Mouse (Mus musculus): Measurements from ENCODE around the gene Dusp14.
A peak's percentile ranks its signal among the peaks of the same experiment; 100 is the strongest.

The Dusp14 gene

DNA sequence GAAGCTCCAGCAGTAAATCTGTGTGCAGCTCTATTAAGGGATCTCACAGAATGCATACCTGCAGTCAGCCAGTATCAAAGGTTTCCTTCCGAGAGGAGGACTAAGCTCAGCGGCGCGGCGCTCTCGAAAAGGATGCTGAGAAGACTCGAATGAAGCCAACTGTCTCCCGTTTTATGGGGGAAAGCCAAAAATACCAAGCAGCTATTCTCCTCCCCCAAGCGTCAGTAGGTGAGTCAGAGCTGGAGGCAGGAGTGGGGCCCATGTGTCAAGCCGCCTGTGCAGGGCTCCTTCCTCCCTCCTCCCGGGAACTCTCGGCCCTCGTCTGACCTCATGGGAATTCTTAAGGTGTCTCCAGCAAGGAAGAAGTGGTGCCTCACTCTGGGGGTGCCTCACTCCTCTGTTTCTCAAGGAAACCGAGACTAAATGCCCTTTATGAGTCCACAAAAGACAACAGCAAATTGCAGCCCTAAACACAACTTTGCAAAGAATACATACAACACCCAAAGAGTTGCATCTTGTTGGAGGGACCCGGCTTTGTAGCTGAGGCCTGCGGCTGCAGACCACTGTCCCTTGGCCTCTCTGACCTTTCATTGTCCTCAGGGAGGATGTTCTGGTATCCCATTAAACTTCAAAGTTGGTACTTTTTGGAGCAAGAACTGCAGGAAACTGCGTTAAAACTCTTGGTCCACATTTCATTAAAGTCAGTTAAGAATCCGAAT, 2.0 kb downstream of the Dusp14 start:
- no peak for DNase-seq (ENCODE audit: low read depth in 1 of 2, low spot score in 2 of 2)

DNA sequence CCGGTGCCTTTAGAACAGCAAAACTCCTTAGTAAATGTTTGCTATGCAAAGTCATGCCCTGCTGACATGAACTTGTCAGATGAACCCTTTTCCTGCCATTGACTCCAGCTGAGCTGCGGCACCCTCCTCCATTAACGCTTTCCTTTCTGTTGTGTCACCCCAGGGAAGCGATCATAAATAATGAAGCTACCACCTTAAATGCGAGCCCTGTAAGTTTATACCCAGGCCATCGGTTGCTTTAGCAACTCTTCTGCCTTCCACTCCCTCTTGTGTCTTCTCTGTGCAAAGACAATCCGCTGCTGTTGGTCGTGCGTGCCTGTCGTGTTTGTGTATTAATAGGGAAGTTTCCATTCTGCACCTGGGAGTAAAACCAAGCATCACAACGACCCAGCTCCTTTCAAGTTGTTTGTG, 3.0 kb downstream of the Dusp14 start:
- DNase-seq (ENCODE audit: low read depth in 1 of 2, low spot score in 2 of 2), result no peak

DNA sequence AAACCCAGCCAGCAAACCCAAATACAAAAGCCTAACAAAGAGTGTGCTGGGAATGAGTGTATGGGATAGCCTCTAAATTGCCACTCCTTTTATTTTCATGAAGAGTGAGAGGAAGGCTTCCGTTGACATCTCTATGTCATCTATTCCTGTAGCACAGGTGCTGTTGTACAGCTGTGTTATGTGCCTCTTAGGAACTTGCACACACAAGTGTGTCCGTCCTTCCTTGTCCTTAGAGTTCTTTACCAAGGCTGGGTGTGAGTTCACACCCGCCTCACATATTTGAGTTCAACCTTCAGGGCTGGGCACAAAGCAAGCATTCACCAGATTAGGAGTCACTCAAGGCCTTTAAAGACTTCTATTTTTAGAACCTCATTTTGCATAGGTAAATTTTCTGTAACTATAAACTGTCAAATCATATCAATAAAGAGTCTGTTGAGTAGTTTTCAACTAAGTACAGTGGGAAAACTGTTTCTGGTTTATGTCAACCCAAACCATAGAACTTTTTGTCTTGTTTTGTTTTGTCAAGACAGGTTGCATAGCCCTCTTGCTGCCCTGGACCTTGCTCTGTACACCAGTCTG, 5.3 kb downstream of the Dusp14 start:
- no peak for DNase-seq (ENCODE audit: low read depth in 1 of 2, low spot score in 2 of 2)

DNA sequence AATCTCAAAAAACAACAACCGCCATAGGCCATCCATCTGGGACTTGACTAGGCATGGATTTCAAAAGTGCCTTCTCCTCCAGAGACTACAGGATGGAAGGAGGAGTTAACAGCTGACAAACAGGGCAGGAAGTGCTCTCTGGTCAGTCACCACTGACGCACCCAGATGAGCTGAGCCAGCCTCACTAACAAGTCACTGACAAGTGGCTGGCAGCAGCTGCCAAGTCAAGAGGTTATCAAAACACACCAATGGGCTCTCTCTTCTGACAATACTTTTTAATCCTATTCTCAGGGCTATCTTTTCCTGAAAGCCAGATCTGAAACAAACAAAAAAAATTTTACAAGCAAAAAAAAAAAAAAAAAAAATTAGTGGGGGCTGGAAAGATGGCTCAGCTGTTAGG, 6.3 kb downstream of the Dusp14 start:
- DNase-seq (ENCODE audit: low read depth in 1 of 2, low spot score in 2 of 2), result no peak

DNA sequence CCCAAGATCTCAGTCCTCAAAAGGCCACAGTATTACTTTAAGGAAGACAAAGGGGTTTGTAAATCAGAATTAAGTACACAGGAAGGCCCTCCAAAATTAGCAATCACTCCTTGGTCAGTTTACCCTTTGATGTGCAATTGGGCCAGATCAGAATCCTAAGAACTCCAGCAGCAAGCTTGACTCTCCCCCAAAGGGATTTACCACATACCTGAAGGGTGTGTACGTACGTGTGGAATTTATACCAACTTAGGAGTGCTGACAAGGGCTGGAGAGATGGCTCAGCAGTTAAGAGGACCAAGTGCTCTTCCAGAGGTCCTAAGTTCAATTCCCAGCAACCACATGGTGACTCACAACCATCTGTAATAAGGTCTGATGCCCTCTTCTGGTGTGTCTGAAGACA, 7.2 kb downstream of the Dusp14 start:
- no peak for DNase-seq (ENCODE audit: low read depth in 1 of 2, low spot score in 2 of 2)

DNA sequence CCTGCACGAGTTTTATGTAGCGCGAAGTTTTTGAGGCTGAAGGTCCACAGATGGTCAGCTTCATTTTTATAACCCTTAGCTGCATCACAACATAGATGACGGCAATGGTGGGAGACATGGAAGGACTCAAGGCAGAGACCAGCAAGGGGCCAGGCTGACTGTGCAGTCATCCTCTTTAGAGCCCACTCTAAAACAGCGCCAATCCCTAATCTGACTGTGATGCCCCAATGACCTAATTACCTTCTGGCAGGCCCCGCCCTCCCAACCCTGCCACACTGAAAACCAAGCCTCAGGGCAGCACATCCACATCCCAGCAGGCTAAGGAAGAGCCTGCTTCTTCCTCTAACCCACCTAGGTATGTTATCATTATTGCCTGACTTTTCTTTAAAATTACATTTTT, 8.4 kb downstream of the Dusp14 start:
- no peak for DNase-seq (ENCODE audit: low read depth in 1 of 2, low spot score in 2 of 2)

DNA sequence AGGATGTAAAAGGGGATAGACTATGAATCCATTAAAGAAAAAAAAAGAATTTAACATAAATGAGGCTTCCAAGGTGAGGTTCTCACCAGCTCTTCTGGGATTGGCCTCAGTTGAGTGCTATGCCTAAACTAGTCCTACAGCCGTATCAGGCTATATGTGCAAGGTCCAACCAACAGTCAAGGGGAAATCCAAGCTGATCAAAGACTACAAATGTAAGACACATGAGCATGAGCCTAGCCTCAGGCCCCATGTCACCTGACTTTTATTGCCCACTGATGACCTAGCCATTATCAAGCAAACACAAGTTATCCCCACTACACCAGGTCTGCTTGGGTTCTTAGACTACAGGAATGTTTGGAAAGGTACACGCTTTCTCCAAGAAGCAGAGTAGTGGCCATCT, 9.3 kb downstream of the Dusp14 start:
- no peak for DNase-seq (ENCODE audit: low read depth in 1 of 2, low spot score in 2 of 2)

DNA sequence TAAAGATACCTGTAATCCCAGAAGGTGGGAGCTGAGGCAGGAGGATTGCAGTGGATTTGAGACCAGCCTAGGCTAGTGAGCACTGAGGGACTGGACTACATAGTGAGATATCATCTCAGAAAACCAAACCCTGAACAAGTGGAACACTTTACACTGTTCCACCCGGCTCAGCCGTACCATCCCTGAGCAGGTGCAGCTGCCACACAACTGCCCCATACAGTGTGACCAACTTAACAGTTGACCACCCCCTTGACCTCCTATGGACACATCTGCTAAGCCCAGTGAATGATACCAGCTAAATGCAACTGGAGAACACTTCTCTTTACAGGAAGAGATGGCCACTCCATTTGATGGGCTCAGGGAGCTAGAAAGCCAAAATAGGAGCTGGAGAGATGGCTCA, 11.6 kb downstream of the Dusp14 start:
- DNase-seq (ENCODE audit: low read depth in 1 of 2, low spot score in 2 of 2), result no peak

DNA sequence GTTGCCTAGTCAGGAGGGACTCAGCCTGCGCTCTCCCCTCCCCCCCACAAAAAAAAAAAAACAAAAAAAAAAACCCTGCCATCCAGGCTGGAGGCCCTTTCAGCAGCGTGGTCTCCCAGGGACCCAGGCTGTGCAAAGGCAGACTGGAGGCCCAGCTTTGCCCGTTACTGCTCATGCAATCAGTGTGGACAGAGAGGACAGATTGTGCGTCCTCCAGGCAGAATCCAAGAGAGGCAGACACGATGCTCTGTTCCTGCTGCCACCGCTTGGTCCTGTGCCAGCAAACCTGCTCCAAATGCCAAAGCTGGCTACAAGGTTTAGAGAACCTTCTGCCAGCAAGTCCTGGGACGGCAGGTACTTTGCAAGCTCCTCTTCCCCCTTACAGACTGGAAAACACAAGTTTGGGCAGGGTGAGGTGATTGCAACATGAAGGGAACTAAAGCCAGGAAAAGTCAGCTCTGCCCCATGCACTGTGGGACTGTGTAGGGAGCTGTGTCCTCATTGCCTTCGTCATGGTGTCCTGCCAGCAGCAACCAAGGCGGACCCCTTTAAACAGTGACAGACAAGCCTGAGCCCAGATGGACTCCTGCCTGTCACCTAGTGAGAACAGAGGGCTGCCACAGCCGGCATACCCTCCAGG, 15.4 kb downstream of the Dusp14 start:
- no peak for DNase-seq (ENCODE audit: low read depth in 1 of 2, low spot score in 2 of 2)

DNA sequence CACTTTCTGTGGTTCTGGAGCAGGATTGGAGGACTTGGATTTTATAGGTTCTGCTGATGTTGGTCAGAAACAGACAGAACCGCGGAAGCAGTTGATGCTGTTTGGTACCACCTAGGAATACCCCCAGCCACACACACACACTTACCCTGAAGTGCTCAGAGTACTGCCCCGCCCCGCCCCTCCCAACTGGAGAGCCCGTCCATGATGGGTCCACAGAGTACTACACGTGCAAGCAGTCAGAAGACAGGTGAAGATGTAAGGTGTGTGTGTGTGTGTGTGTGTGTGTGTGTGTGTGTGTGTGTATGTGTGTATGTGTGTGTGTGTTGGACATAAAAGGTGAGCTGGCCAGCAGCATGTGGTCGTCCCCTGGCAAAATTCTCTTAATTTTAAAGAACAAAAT, 16.0 kb downstream of the Dusp14 start:
- no peak for DNase-seq (ENCODE audit: low read depth in 1 of 2, low spot score in 2 of 2)

DNA sequence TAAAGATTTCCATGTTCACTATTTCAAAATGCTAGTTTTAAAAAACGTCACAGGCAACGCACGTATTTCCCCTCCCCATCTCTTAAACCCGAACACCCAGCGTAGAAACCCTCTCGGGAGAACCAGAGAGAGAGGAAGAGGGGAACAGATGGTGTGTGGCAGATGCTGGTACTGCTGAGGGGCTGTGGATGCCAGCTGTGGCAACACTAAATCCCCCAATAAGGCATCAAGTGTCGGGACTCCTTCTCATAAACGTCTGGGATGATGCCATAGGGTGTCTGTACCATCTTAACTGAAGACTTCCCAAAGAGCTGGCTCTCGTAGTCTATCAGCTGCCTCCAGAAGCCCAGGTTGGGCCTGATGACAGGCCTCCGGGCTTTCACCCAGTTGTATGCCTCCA, 20.6 kb downstream of the Dusp14 start:
- DNase-seq (ENCODE audit: low read depth in 1 of 2, low spot score in 2 of 2), result no peak

DNA sequence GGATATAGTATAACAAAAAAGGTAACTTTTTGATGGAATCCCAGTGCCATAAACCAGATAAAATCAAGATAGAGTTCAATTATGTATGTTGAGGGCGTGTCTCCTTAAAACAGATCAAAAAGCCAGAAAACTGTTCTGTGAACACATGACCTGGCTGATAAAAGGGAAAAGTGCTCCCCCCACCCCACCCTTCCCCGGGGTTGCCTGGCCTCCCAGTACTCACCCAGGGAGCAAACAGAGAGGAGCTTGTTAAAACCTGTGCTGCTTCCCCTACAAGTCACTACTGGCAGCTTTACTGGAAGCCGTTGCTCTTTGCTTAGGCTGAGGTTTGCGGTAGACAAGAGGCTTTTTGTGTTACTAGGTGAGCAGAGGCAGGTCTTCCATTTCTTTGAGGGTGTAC, 21.8 kb downstream of the Dusp14 start:
- no peak for DNase-seq (ENCODE audit: low read depth in 1 of 2, low spot score in 2 of 2)

DNA sequence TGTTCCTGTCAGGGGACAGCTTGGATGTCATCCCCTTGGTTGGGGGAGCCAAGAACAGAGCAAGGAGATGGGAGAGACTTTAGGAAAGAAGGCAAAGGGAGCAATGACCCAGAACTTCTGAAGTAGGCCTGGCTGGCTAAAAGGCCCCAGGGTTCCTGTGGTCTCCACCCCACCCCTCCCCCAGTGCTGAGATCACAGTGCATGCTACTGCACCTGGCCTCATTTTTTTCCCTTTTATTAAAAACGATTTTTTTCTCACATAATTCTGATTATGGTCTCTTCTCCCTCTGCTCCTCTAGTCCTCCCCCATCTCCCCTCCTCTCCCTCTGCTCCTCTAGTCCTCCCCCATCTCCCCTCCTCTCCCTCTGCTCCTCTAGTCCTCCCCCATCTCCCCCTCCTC, 24.1 kb downstream of the Dusp14 start:
- DNase-seq (ENCODE audit: low read depth in 1 of 2, low spot score in 2 of 2), result no peak

DNA sequence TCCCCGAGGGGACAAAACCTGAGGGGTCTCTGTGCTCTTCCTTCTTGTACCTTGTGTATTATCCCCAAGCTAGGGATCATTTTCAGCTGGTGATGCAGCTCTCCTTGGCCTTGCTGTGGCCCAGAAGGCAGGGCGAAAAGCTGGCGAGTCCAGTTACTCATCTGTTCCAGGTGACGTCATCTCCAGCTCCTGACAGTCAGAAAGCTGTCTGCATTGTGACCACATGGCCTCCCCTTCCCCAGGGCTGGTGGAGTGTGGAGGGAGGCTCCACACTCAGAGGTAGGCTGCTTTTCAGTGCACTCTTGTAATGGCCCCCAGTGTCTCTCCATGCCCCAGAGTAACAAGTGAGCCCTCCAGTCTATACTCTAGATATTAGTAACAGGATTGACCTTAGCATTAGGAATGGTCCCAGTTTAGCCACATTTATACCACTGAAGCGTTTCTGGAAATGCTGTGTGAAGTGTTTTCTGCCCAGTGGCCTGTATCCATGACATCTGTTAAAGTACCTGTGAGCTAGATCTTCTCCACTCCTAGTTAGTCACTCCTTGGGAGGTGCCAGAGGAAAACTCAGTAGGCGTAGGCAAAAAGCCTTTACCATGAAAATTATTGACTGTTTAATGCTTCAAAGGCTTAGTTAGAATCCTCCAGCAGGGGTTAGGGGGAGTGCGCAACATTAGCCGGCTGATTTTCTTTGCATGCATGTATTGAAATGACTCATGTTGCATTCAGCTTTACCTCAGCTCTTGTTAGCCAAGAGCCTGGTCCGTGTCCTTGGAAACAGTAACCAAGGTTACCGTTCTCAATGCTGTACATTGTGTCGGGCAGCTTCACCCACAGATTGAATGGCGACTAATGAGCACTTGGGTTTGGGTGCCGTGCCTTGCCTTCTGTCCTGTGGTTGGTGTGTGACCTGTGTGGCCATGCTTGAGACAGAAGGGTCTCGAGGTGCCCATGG, 26.0 kb downstream of the Dusp14 start:
- no peak for DNase-seq (ENCODE audit: low read depth in 1 of 2, low spot score in 2 of 2)

DNA sequence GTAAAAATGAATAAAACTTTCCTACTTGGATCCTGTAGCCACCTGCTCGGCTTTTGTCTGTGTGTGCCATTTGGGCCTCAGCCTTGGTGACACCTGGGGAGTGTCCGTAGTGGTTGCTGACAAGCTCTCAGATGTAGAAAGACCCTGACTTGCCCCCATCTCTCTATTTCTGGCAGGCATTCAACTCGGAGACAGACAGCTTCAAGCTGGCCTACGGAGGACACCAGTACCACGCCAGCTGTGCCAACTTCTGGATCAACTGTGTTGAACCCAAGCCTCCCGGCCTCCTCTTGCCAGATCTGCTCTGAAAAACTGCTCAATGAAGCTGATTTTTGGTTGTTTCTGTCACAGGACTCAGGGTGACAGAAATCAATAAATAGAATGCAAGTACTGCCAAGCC, 28.4 kb downstream of the Dusp14 start:
- DNase-seq (ENCODE audit: low read depth in 1 of 2, low spot score in 2 of 2), result no peak

DNA sequence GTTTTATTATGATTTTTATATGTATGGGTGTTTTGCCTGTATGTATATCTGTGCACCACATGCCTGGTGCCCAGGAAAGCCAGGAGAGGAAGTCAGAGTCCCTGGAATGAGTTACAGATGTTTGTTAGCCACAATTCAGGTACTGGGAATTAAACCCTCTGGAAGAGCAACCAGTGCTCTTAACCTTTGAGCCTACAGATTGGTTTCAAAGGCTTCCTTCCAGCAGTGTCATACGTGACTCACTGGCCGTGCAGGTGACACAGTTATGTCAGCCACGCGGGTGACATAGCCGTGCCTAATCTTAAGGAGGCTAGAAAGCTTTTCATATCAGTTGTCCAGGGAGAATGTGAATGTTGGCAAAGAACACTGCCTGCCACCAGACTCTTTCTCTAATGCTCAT, 35.4 kb downstream of the Dusp14 start:
- no peak for DNase-seq (ENCODE audit: low read depth in 1 of 2, low spot score in 2 of 2)

DNA sequence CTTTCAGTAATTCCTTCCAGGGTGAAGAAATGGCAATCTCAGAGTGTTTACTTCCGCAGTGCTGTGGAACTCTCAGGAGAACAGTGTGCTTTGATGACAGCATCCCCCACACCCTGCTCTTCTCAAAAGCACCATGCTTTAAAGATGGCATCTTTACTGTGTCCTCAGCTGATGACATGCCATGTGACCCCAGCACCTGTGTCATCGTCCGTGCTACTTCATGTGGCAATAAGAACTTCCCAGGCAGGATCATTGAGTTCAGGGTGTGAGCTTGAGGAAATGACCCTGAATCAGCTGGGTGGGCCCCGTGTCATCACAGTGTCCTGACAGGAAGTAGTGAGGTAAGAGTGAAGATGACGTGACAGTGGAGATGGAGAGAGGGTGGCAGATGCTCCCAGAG, 36.5 kb downstream of the Dusp14 start:
- DNase-seq (ENCODE audit: low read depth in 1 of 2, low spot score in 2 of 2), result peak in 1 of 2 experiments; percentile 5

DNA sequence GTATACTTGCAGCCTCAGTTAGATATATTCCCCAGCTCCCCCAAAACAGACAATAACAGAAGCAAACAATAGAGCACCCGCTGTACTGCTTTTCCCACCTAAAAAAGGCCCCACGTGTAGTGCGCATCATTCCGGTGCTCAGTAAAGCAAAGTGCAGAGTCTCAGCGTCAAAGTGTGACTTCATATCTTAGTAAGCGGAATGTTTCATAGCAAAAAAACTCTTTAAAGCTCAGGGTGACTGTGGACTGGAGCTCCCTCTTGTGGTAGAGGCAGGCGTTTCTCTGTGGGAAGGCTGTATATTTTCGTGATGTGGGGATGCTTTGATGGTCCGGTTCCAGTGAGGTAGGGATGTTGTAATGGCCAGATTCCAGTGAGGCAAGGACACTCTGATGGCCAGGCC, 37.1 kb downstream of the Dusp14 start:
- DNase-seq (ENCODE audit: low read depth in 1 of 2, low spot score in 2 of 2), result no peak

DNA sequence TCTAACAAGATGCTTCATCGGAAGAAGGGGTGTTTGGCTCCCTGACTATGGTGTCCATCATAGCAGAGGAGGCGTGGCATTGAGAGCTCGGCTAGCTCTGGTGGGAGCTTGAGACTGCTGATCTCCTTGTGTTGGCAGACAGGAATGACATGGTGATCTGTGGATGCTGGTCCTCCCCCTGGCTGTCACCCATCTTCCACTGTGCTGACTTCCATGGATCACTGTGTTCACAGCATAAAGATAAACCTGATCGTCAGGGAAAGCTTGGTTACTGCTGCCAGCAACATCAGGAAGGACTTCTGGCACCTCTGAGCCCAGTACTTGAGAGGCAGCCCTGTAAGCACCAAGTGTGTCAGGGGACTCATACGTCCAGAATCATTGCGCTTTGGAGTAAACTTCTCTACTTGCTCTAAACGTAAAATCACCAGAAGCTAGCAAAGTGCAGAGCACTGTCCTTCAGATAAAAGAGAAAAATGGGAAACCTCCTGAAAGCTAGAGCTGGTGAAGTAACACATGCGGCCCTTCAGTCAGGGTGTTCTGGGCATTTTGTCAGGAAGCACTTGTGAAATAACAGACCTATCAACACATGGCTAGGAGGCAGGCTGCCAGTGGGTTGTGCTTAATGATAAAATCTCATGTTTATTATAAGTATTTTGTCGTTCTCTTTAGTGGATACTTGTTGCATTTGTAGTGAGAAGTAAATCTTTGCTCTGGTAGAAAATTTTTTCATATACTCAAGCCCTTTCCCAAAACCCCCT, 40.6 kb downstream of the Dusp14 start:
- DNase-seq (ENCODE audit: low read depth in 1 of 2, low spot score in 2 of 2), result no peak

DNA sequence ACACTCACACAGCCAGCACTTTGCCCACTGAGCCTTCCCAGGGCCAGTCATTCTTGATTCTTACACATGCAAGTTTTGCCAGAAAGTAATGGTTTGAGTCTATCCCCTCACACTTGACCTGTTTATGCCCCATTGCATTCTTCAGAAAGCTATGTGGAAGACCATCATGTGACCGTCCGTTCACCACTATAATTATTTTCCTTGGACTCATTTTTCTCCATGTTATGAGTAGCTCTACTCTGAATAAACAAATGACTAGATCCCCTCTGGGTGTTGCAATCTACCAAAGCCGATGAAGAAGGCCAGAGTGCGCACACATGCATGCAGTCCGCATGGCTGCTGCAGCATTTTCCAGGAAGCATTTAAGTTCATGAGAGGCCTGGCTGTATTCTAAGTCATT, 41.8 kb downstream of the Dusp14 start:
- no peak for DNase-seq (ENCODE audit: low read depth in 1 of 2, low spot score in 2 of 2)
